Mouse (Mus musculus): ENCODE results near the gene Slc35e4. TPM values are rescaled to one million over a fixed set of nuclear protein-coding genes. Genes with fewer than 3 reads are reported as not detected.

Slc35e4 gene
- total RNA-seq, 2 experiments from 2014 or later = 24.1 to 26.1 TPM

DNA sequence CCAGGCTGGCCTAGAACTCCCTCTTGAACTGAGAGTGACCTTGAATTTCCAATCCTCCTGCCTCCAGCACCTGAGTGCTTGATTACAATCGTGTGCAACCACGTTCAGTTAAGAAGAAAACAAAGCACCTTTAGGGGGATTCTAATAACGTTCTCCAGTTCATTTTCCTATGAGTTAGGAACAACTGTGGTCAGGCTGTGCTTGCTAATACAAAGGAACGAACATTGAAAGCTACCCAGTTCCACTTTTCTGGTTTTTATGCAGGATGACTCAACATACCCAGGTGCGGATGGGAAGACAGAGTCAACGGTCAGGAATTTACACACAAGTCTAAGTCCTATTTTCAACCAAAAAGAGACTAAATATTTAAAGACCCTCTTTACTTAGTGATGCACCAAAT lies 20.5 kb downstream of the Slc35e4 start:
- intact Hi-C loops (cut with DNase I) = loop anchor here (2.0 kb wide), 1 partner anchor 19 kb away; no protein-coding TSS in a partner anchor

DNA sequence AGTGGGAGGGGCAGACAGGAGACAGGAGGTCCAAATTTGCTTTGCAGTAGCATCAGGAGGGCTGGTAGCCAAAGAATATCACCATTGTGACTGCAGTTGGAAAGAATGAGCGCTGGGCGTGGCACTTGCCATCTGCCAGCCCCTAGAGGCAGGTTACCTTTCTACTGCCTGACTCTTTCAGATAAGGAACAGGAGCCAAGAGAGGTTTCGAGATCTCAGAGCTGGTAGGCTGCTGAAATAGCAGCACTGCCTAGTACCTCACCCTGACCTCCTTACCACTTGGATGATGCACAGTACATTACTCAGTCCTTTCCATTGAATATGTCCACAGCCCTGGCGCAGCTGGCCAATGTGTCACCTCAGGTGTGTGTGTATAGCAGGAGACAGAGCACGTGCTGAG lies 27.1 kb downstream of the Slc35e4 start:
- intact Hi-C loops (cut with DNase I) = no loop called here
- DNase-seq (ENCODE audit: low spot score in 2 of 2) = no peak

More for the DNA sequence above, 20.5 kb downstream of the Slc35e4 start:
- DNase-seq (ENCODE audit: low spot score in 2 of 2) = no peak

DNA sequence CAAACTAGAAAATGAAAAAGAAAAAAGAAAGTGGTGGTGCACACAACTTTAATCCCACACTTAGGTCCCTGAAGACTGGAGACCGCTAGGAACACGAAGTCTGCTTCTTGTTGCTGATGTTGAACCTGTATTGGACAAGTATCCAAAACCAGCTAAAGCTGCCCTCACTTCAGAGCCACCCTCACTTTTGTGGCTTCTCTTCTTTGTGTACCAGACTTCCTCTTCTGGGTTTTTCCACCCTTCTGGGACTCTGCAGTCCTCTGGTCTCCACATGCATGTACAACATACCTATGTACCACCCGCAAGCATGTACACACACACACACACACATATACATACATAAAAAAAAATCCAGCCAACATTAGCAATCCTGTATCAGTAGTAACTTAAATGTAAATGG lies 30.8 kb downstream of the Slc35e4 start:
- DNase-seq (ENCODE audit: low spot score in 2 of 2) = no peak
- intact Hi-C loops (cut with DNase I) = loop anchor here (5.0 kb wide), 1 partner anchor 66 kb away; no protein-coding TSS in a partner anchor

DNA sequence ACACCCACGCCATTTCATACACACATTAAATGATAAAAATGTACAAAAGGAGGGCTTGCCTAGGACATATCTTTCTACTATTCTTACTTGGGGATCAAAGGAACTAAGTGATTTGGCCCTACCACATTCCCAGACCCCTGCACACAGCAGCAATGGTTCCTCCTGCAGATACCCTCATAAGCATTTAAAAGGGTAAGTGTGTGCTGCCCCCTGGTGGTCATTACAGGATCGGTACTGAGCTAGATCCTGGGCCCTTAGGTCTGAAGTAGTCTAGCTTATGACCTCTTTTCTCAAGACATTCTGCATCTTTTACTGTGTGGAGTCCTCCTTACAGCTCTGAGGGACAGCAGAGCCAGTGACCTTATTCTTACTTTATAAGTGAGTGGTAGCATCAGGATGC lies 34.6 kb downstream of the Slc35e4 start:
- intact Hi-C loops (cut with DNase I) = loop anchor here (5.0 kb wide), 1 partner anchor 63 kb away; no protein-coding TSS in a partner anchor

DNA sequence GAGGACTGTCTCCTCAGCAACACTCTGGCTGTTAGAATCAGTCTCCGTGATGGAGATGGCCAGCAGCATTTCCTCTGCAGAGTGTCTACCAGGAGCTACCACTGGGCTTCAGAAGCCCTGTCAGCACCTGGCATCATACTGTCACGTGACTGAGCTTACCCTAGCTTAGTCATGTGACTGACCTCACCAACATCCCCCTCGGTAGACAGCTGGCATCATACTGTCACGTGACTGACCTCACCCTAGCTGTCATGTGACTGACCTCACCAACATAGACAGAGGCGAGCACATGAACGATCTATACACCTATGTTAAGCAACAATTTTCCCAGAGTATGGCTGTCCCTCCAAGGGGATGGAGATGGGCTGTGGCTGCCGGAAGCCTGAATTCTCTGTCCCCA lies 35.8 kb downstream of the Slc35e4 start:
- intact Hi-C loops (cut with DNase I) = no loop called here
- no peak for DNase-seq (ENCODE audit: low spot score in 2 of 2)

More for the DNA sequence above, 34.6 kb downstream of the Slc35e4 start:
- peak; percentile 70 to 85 for DNase-seq (ENCODE audit: low spot score in 2 of 2)

DNA sequence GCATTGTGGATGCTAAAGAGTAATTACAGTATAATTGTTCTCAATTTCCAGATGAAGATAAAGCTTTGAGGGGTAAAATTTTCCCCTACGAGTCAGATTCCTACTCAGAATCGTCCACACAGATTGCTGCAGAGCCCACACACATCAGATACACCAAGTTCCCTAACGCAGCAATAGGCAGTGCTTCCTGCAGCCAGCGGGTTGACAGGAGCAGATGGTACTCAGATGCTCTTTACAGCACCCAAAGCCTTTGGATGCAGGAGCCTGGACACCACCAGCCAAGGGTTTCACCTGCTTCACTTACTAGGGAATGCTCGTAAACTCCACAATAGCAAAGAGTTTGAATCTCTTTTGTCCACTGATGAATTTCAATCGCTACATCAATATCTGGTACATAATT lies 38.0 kb downstream of the Slc35e4 start:
- no peak for DNase-seq (ENCODE audit: low spot score in 2 of 2)
- intact Hi-C loops (cut with DNase I) = no loop called here

DNA sequence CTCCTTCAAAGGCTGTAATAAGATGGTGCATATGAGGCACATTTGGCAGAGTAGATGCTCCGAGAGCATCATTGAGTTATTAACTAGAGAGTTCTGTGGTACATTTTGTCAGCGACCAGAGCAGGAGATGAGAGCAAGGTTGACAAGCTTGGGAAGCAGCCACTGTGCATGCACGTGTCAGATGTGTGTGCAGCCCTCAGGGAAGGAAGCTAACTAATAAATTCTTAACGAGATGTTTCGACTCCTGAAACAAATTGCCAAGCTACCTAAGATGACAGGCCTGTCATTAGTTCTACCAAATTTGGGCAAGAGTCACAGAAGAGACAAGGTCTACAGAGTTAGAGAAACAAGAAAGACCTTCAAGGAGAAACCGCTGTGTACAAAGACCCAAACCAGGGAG lies 50.1 kb downstream of the Slc35e4 start:
- intact Hi-C loops (cut with DNase I) = no loop called here
- no peak for DNase-seq (ENCODE audit: low spot score in 2 of 2)

DNA sequence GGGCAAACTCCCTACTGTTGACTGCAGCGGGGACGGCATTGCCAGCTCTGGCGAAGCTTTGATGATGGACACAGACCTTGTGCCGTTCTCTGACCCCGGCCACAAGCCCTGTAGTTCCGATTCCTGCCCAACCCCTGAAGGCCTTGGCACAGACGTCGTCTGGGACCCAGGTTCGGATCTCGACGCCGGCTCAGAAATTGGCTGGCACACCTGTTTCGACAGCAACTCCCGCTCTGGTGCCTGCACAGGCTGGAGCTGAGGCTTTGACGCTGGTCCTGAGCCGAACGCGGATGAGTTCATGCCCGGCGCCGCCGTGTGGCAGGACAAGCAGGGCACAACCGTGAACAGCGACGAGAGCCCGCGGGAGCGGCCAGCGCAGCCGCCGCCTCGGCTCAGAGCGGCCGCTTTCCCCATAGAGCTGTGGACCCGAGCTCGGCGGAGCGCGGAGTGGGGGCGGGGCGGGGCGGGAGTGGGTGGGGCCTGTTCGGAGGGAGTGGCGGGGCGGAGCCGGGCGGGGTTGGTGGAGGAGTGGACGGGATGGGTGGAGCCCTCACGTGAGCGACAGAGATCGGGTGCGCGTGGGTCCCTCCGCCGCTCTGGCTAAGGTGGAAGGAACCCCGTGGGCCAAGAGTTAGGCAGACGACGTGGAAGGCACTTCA lies 50.9 kb downstream of the Slc35e4 start, which contains the start of gene Osbp2:
Gene Osbp2 (minus strand): TSS at position 450 of the 659 bp plus-strand sequence.
- peak; percentile 68 to 74 for DNase-seq (ENCODE audit: low spot score in 2 of 2)
- intact Hi-C loops (cut with DNase I) = no loop called here

DNA sequence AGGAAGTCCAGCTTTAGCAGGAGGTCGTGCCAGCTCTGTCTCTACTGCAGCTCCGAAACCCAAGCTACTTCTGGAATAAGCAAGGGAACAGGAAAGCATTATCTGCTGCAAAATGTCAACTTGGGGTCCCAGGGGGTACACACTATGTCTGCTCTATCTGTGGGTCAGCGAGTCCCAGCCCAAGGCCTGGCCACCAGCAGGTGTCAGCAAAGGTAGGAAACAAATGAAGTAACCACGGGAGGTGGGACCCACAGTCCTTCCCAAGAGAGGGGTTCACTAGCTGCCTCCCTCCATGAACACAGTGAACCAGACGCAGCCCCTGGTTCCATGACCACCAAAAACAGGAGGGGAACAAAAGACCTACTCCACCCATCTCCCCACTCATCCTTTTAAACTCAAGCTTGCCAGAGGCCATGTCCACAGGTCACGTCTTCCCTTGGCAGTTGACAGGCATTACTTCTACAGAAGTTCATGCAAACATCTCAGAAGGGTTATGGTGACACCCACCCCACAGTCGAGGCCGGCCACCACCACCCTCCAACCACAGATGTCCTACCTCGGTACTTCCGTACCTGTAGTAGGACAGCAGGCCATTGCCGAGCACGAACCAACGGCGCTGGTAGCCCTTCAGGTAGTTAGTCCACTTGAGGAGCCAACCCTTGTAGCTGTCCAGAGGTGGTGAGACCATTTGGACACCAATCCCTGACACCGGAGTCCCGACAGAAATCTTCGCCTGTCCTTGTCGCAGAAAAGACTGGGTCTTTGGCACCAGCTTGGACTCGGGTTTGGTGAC lies 51.6 kb downstream of the Slc35e4 start:
- DNase-seq (ENCODE audit: low spot score in 2 of 2) = no peak
- intact Hi-C loops (cut with DNase I) = no loop called here

DNA sequence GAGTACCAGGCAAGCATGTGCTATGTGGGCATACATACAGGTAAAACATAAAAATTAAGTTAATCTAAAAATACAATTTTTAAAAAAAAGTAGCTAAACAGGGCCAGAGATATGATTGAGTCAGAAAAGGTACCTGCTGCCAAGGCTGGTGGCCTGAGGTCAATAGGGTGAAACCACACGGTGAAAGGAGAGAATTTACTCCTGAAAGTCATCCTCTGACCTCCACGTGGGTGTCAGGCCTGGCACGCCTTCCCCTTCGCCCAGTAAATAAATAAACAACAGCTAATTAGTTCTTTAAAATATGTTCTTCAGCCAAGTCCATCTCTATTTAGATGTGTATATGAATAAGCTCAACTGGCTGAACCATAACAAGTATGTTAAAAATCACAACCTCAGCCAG lies 54.1 kb downstream of the Slc35e4 start:
- no peak for DNase-seq (ENCODE audit: low spot score in 2 of 2)
- intact Hi-C loops (cut with DNase I) = no loop called here

DNA sequence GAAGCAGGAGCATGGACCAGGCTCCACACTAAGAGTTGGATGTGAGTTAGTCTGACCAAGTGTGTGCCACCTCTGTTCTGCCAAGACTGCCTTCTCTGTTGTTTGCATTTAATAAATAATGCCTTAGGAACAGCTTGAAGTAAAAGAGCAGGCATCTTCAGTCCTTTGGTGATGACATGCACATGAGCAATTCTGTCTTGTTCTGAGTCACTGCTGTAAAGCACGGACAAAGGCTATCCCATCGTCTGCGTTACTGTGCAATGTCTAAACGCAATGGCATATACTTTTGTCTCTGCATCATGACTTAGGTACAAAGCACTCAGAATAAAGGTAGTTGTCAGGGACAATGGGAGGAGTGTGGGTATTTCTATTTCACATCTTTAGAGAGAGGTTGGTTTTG lies 54.7 kb downstream of the Slc35e4 start:
- intact Hi-C loops (cut with DNase I) = no loop called here
- DNase-seq (ENCODE audit: low spot score in 2 of 2) = no peak

DNA sequence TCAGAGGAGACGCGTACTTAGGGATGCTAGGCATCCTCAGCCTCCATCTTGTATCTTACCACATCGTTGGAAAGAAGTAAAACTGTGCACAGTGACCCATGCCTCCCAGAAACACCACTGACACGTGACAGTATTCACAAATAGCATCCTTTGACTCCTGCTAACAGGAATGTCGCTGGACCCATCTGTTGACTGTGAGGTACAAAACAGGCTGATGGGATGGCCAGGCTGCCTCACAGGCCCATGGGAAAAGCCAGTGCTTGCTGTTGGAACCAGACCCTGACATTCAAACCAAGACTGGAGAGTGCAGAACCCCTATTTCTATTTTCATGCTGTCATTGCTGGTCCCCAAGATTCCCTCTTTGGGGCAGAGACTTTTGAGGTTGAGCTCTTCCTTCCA lies 56.6 kb downstream of the Slc35e4 start:
- intact Hi-C loops (cut with DNase I) = no loop called here
- no peak for DNase-seq (ENCODE audit: low spot score in 2 of 2)

Other genes starting within 250 kb of the Slc35e4 start
- gene Osbp2, start 50.8 kb downstream of the Slc35e4 start, total RNA-seq (2021) = 100 to 1,000 TPM; 153 to 161 TPM
- gene 4921536K21Rik, start 19.6 kb downstream of the Slc35e4 start, total RNA-seq (2021) = under 1 TPM; 0.40 to 0.49 TPM
- 10 to 100 TPM; 24.0 to 29.6 TPM for gene Dusp18, start 19.4 kb downstream of the Slc35e4 start, total RNA-seq (2021)
- gene Tcn2, start 17.5 kb upstream of the Slc35e4 start, total RNA-seq (2021) = 10 to 100 TPM; 15.9 to 18.4 TPM
- 10 to 100 TPM; 35.5 to 40.4 TPM for gene Pes1, start 49.3 kb upstream of the Slc35e4 start, total RNA-seq (2021)
- not detected for gene 4930556J24Rik, start 62.1 kb upstream of the Slc35e4 start, total RNA-seq (2021)
- 10 to 100 TPM; 10.8 to 18.5 TPM for gene Gal3st1, start 69.0 kb upstream of the Slc35e4 start, total RNA-seq (2021)
- under 1 TPM; 0.22 to 0.40 TPM for gene Sec14l4, start 116.8 kb upstream of the Slc35e4 start, total RNA-seq (2021)
- 1 to 10 TPM; 2.0 to 2.1 TPM for gene Sec14l3, start 150.2 kb upstream of the Slc35e4 start, total RNA-seq (2021)
- gene Mtfp1, start 180.8 kb upstream of the Slc35e4 start, total RNA-seq (2021) = 100 to 1,000 TPM; 103 to 106 TPM
- 10 to 100 TPM; 24.5 to 25.9 TPM for gene Sec14l2, start 208.8 kb upstream of the Slc35e4 start, total RNA-seq (2021)
- 10 to 100 TPM; 35.2 to 38.0 TPM for gene Rnf215, start 220.5 kb upstream of the Slc35e4 start, total RNA-seq (2021)
- 10 to 100 TPM; 14.0 to 16.5 TPM for gene Ccdc157, start 245.6 kb upstream of the Slc35e4 start, total RNA-seq (2021)
- gene Sf3a1, start 245.7 kb upstream of the Slc35e4 start, total RNA-seq (2021) = 10 to 100 TPM; 68.8 to 78.6 TPM

Data from left cerebral cortex, postnatal 14 days (tissue).